Mouse (Mus musculus) MEL (cell line): ENCODE data around the gene Hdac4. TPM values are rescaled to one million over a fixed set of nuclear protein-coding genes. Genes with fewer than 3 reads are reported as not detected.

Source experiments
- DNase-seq: peaks from one replicate; pipeline ENCODE4 v3.0.0; 2011; ENCODE audit warnings: low read depth, low spot score
- H3K27ac ChIP-seq: 2 replicates; pipeline ENCODE4 v1.5.1; 2012; ENCODE audit warnings: low read depth, mild to moderate bottlenecking, control low read depth, low read length, moderate library complexity; ENCODE audit not compliant: control insufficient read depth
- H3K27me3 ChIP-seq, 2 experiments: fragments of 150-350 bp in 1 of 2; sonication (generic) in 1 of 2; 2 replicates each; pipeline ENCODE4 v1.6.1; 2012; ENCODE audit warnings: low read length in 2 of 2, mild to moderate bottlenecking in 2 of 2, improper control_type of control experiment in 1 of 2, moderate library complexity in 1 of 2; ENCODE audit not compliant: insufficient read depth in 2 of 2, control insufficient read depth in 1 of 2
- H3K36me3 ChIP-seq, 2 experiments: 2 replicates each; pipeline ENCODE4 v1.6.1; 2012 to 2014; ENCODE audit warnings: low read length in 2 of 2, improper control_type of control experiment in 1 of 2, inconsistent platforms in 1 of 2, mild to moderate bottlenecking in 1 of 2; ENCODE audit not compliant: insufficient read depth in 2 of 2, control insufficient read depth in 1 of 2
- H3K4me1 ChIP-seq, 2 experiments: fragments of 150-350 bp in 1 of 2; sonication (generic) in 1 of 2; 2 replicates each; pipeline ENCODE4 v1.6.1; 2012; ENCODE audit warnings: low read length in 2 of 2, improper control_type of control experiment in 1 of 2, mild to moderate bottlenecking in 1 of 2; ENCODE audit not compliant: insufficient read depth in 2 of 2, control insufficient read depth in 1 of 2
- H3K4me3 ChIP-seq, 2 experiments: fragments of 150-350 bp in 1 of 2; sonication (generic) in 1 of 2; 2 replicates each; pipeline ENCODE4 v1.5.1; 2012; ENCODE audit warnings: low read depth in 2 of 2, low read length in 2 of 2, mild to moderate bottlenecking in 2 of 2, moderate library complexity in 2 of 2, control low read depth in 1 of 2, improper control_type of control experiment in 1 of 2; ENCODE audit not compliant: control insufficient read depth in 1 of 2, insufficient read depth in 1 of 2
- H3K79me2 ChIP-seq: 2 replicates; pipeline ENCODE4 v1.6.1; 2012; ENCODE audit warnings: mild to moderate bottlenecking, low read length, moderate library complexity; ENCODE audit not compliant: control insufficient read depth, poor library complexity, insufficient read depth
- H3K9ac ChIP-seq: 2 replicates; pipeline ENCODE4 v1.6.1; 2012; ENCODE audit warnings: low read depth, mild to moderate bottlenecking, control low read depth, low read length, moderate library complexity; ENCODE audit not compliant: control insufficient read depth, poor library complexity, severe bottlenecking
- H3K9me3 ChIP-seq: fragments of 150-350 bp; sonication (generic); replicated peaks from 2 replicates; pipeline ENCODE4 v1.6.1; 2012; ENCODE audit warnings: mild to moderate bottlenecking, low read length, improper control_type of control experiment, moderate library complexity; ENCODE audit not compliant: insufficient read depth
- BHLHE40 ChIP-seq: IDR thresholded peaks from 2 replicates; pipeline ENCODE4 v1.6.1; 2012; ENCODE audit warnings: low read depth, mild to moderate bottlenecking, inconsistent platforms, low read length, improper control_type of control experiment, borderline replicate concordance
- CHD1 ChIP-seq: IDR thresholded peaks from 2 replicates; pipeline ENCODE4 v1.6.1; 2012; ENCODE audit warnings: low read depth, mild to moderate bottlenecking, inconsistent platforms, low read length, improper control_type of control experiment
- CTCF ChIP-seq, 3 experiments: IDR thresholded peaks in 2 of 3; conservative IDR thresholded peaks in 1 of 3; 2 replicates each; pipeline ENCODE4 v1.5.1; 2011 to 2012; ENCODE audit warnings: low read length in 3 of 3, low read depth in 2 of 3, mild to moderate bottlenecking in 2 of 3, improper control_type of control experiment in 1 of 3, inconsistent platforms in 1 of 3, mixed read lengths in 1 of 3, moderate library complexity in 1 of 3; ENCODE audit not compliant: control insufficient read depth in 1 of 3, insufficient read depth in 1 of 3, poor library complexity in 1 of 3, severe bottlenecking in 1 of 3
- EP300 ChIP-seq, 2 experiments: IDR thresholded peaks; 2 replicates each; pipeline ENCODE4 v1.6.1; 2011; ENCODE audit warnings: improper control_type of control experiment in 2 of 2, low read length in 2 of 2, low read depth in 1 of 2, mild to moderate bottlenecking in 1 of 2
- GABPA ChIP-seq: IDR thresholded peaks from 2 replicates; pipeline ENCODE4 v1.6.1; 2012; ENCODE audit warnings: low read depth, mild to moderate bottlenecking, inconsistent platforms, low read length, improper control_type of control experiment, moderate library complexity
- GATA1 ChIP-seq: IDR thresholded peaks from 2 replicates; pipeline ENCODE4 v1.6.1; 2011; ENCODE audit warnings: low read depth, low read length, improper control_type of control experiment
- KAT2A ChIP-seq: conservative IDR thresholded peaks from 2 replicates; pipeline ENCODE4 v1.6.1; 2012; ENCODE audit warnings: low read depth, low read length, improper control_type of control experiment, inconsistent platforms
- MAFK ChIP-seq: IDR thresholded peaks from 2 replicates; pipeline ENCODE4 v1.6.1; 2011; ENCODE audit warnings: low read depth, mild to moderate bottlenecking, low read length, improper control_type of control experiment, borderline replicate concordance
- MAX ChIP-seq: IDR thresholded peaks from 2 replicates; pipeline ENCODE4 v1.6.1; 2011; ENCODE audit warnings: low read length, improper control_type of control experiment
- MAZ ChIP-seq: IDR thresholded peaks from 2 replicates; pipeline ENCODE4 v1.6.1; 2012; ENCODE audit warnings: low read depth, mild to moderate bottlenecking, inconsistent platforms, low read length, improper control_type of control experiment
- MXI1 ChIP-seq: IDR thresholded peaks from 2 replicates; pipeline ENCODE4 v1.6.1; 2011; ENCODE audit warnings: mild to moderate bottlenecking, low read depth, low read length, improper control_type of control experiment
- MYB ChIP-seq: IDR thresholded peaks from 2 replicates; pipeline ENCODE4 v1.6.1; 2011; ENCODE audit warnings: mild to moderate bottlenecking, low read depth, low read length, improper control_type of control experiment
- MYC ChIP-seq: IDR thresholded peaks from 2 replicates; pipeline ENCODE4 v1.6.1; 2011; ENCODE audit warnings: low read depth, mild to moderate bottlenecking, low read length, improper control_type of control experiment, moderate library complexity
- NRF1 ChIP-seq: IDR thresholded peaks from 2 replicates; pipeline ENCODE4 v1.6.1; 2014; ENCODE audit warnings: low read depth, mild to moderate bottlenecking, inconsistent platforms, low read length, improper control_type of control experiment, moderate library complexity; ENCODE audit not compliant: poor library complexity, insufficient read depth, severe bottlenecking
- POLR2A ChIP-seq, 2 experiments: IDR thresholded peaks; 2 replicates each; pipeline ENCODE4 v1.6.1; 2011 to 2012; ENCODE audit warnings: low read length in 2 of 2, mild to moderate bottlenecking in 2 of 2, control low read depth in 1 of 2, improper control_type of control experiment in 1 of 2, low read depth in 1 of 2, moderate library complexity in 1 of 2; ENCODE audit not compliant: control insufficient read depth in 1 of 2, insufficient read depth in 1 of 2, poor library complexity in 1 of 2
- POLR2AphosphoS2 ChIP-seq: IDR thresholded peaks from 2 replicates; pipeline ENCODE4 v1.6.1; 2011; ENCODE audit warnings: low read length, improper control_type of control experiment
- RAD21 ChIP-seq: IDR thresholded peaks from 2 replicates; pipeline ENCODE4 v1.6.1; 2011; ENCODE audit warnings: mild to moderate bottlenecking, low read depth, low read length, improper control_type of control experiment
- RCOR1 ChIP-seq: IDR thresholded peaks from 2 replicates; pipeline ENCODE4 v1.6.1; 2012; ENCODE audit warnings: low read depth, mild to moderate bottlenecking, inconsistent platforms, low read length, improper control_type of control experiment
- TCF12 ChIP-seq: IDR thresholded peaks from 2 replicates; pipeline ENCODE4 v1.6.1; 2014; ENCODE audit warnings: low read depth, mild to moderate bottlenecking, inconsistent platforms, low read length, improper control_type of control experiment, moderate library complexity
- USF1 ChIP-seq: IDR thresholded peaks from 2 replicates; pipeline ENCODE4 v1.6.1; 2014; ENCODE audit warnings: low read depth, mild to moderate bottlenecking, inconsistent platforms, low read length, improper control_type of control experiment, moderate library complexity
- ZKSCAN1 ChIP-seq: IDR thresholded peaks from 2 replicates; pipeline ENCODE4 v1.6.1; 2012; ENCODE audit warnings: low read depth, mild to moderate bottlenecking, inconsistent platforms, low read length, improper control_type of control experiment, moderate library complexity
- polyA plus RNA-seq, 2 experiments: library from polyadenylated mRNA; stranded (reverse) in 1 of 2; unstranded in 1 of 2; fragments of >175 nt in 1 of 2; fragments of >200 nt in 1 of 2; gene quantifications; 2 replicates each; pipeline versions ENCODE4 v1.2.1 to v1.2.4; 2012; ENCODE audit warnings: low replicate concordance in 2 of 2, low read depth in 1 of 2; ENCODE audit not compliant: insufficient read length in 2 of 2, insufficient read depth in 1 of 2, missing spikeins in 1 of 2
- total RNA-seq: library from RNA; depleted of rRNA; stranded (reverse); fragments of 300-350 nt; gene quantifications from 2 replicates; pipeline ENCODE4 v1.2.3, GENCODE M21; 2012

The Hdac4 gene
- total and polyA plus RNA-seq, 3 experiments: 11.0 to 19.5 (median 12.3) TPM

GRCm38 (mm10) chr1:92082156-92082836 is 113.2 kb downstream of the Hdac4 start:
- no peak overlapping the region for H3K9ac ChIP-seq
- no peaks in the 10 kb centered on the region; the same call in 1 of the 2 replicates for H3K79me2 ChIP-seq
- no peaks in the 10 kb centered on the region for H3K27me3 ChIP-seq
- no peak overlapping the region for H3K4me3 ChIP-seq
- peaks cover 1 to 29% of the 10 kb centered on the region in 2 experiments; a peak in 3 of 4 replicates for H3K36me3 ChIP-seq
- TF ChIP-seq POLR2AphosphoS2: no peak
- TF ChIP-seq MAFK: no peak
- no peak for TF ChIP-seq CHD1
- TF ChIP-seq KAT2A: no peak
- no peak for TF ChIP-seq MAZ
- no peak for TF ChIP-seq GABPA
- no peaks in the 10 kb centered on the region for H3K9me3 ChIP-seq
- no peak for DNase-seq
- H3K27ac ChIP-seq: no peak overlapping the region
- peaks cover 11 to 23% of the 10 kb centered on the region in 2 experiments for H3K4me1 ChIP-seq

GRCm38 (mm10) chr1:92079982-92080537 is 115.4 kb downstream of the Hdac4 start:
- no peak overlapping the region for H3K27ac ChIP-seq
- DNase-seq: peak; percentile 52
- TF ChIP-seq RCOR1: peak; percentile 71
- no peak for TF ChIP-seq CTCF (IDR thresholded peaks at IDR 0.05 in 2 of 3, conservative IDR thresholded peaks at IDR 0.05 in 1 of 3; ENCODE audit: control insufficient read depth in 1 of 3, insufficient read depth in 1 of 3, low read depth in 2 of 3, low read length in 3 of 3, poor library complexity in 1 of 3, severe bottlenecking in 1 of 3)
- TF ChIP-seq, all 39 proteins: peak for 1
- Histone ChIP-seq H3K4me1 (peaks cover 16 to 23% of the 10 kb centered on the region in 2 experiments), H3K79me2 (no peaks in the 10 kb centered on the region; the same call in 1 of the 2 replicates), H3K9ac (no peak overlapping the region), H3K4me3 (no peak overlapping the region), H3K9me3 (no peaks in the 10 kb centered on the region), H3K27me3 (no peaks in the 10 kb centered on the region), H3K36me3 (peaks cover 2 to 29% of the 10 kb centered on the region in 2 experiments; a peak in 3 of 4 replicates)

- Histone ChIP-seq H3K27me3 (no peaks in the 10 kb centered on the region), H3K4me1 (peaks cover 3 to 9% of the 10 kb centered on the region in 2 experiments; a peak in 3 of 4 replicates), H3K4me3 (no peak overlapping the region), H3K79me2 (no peaks in the 10 kb centered on the region; the same call in 1 of the 2 replicates), H3K27ac (no peak overlapping the region), H3K36me3 (peaks cover 2 to 8% of the 10 kb centered on the region in 2 experiments; a peak in 2 of 4 replicates), H3K9ac (no peak overlapping the region), H3K9me3 (no peaks in the 10 kb centered on the region)
- DNase-seq: no peak
- no peak for TF ChIP-seq USF1
- TF ChIP-seq MAX: no peak
- no peak for TF ChIP-seq RCOR1
- TF ChIP-seq TCF12: no peak
- TF ChIP-seq RAD21: no peak
- no peak for TF ChIP-seq POLR2A (IDR thresholded peaks at IDR 0.05; ENCODE audit: control insufficient read depth in 1 of 2, insufficient read depth in 1 of 2, low read depth in 1 of 2, low read length in 2 of 2, poor library complexity in 1 of 2)
- no peak for TF ChIP-seq MXI1
- TF ChIP-seq CTCF (IDR thresholded peaks at IDR 0.05 in 2 of 3, conservative IDR thresholded peaks at IDR 0.05 in 1 of 3; ENCODE audit: control insufficient read depth in 1 of 3, insufficient read depth in 1 of 3, low read depth in 2 of 3, low read length in 3 of 3, poor library complexity in 1 of 3, severe bottlenecking in 1 of 3): no peak
- no peak for TF ChIP-seq NRF1
- TF ChIP-seq EP300 (IDR thresholded peaks at IDR 0.05; ENCODE audit: low read depth in 1 of 2, low read length in 2 of 2): no peak
- TF ChIP-seq MYC: no peak
- no peak for TF ChIP-seq MYB
- TF ChIP-seq BHLHE40: no peak
- TF ChIP-seq KAT2A: no peak
- TF ChIP-seq MAFK: no peak
- no peak for TF ChIP-seq CHD1
- TF ChIP-seq GATA1: no peak
- TF ChIP-seq ZKSCAN1: no peak
- TF ChIP-seq, all 39 proteins: peak for 0
Measured at GRCm38 (mm10) chr1:92075312-92075711, 120.2 kb downstream of the Hdac4 start.
